In the genomic region with DNA sequence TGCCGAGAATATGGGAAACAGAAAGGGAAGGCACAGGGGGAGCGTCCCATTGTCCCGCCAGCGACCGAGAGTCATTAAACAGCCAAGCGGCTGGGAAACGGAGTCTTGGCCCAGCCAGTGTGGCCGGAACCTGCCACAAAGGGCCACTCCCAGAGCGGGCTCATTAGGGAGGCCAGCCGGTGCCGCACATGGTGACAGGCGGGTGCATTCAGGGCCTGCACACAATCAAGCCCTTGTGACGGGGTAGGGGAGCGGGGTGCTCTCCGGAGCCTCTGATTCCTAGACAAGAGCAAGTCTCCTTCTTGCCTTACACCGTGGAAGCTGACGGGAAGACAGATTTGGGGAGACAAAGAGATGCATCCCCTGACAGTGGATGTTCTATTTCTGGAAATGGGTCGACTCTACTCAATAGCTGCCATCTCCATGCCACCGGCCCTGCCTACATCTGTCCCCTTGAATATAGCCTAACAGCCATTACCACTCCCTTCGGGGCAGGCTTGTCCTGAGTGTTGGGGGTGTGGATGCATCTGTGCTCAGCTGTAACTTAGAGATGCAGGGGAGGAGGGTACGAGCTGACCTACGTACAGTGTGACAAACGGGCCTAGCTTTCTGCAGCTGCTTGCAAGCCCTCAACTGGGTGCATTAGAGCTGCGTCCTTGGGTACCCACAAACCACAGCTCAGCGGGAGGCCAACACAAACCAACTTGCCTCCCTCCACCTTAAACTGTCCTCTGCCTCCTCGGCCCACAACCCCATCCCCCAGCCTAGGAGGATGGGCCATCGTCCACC, we compare ENCODE assay signal across 8 mouse cellular contexts. TPM values are rescaled to one million over a fixed set of nuclear protein-coding genes. Genes with fewer than 3 reads are reported as not detected.
A peak's percentile ranks its signal among the peaks of the same experiment; 100 is the strongest.
DNase-seq lines count a peak whose midpoint lies in the region; ATAC-seq and TF ChIP-seq lines count a peak whose summit lies in the region.

No protein-coding gene starts in this region.

- ATAC-seq in midbrain, embryonic 14.5 days (ENCODE audit: low FRiP score, low TSS enrichment) = peak; percentile 77; the same call in 1 of the 2 replicates

- WGBS in heart, embryonic 10.5 days = 33% methylated on average over 27 of the region's 27 CpGs
- 4% methylated on average over 27 of the region's 27 CpGs for WGBS in midbrain, embryonic 14.5 days
- 70% methylated on average over 27 of the region's 27 CpGs for WGBS in thymus, adult 2 months

- peak; percentile 31 for DNase-seq in gastrocnemius, adult 18-20 months (ENCODE audit: low spot score)
- no peak for DNase-seq in gastrocnemius, adult 8-10 months (ENCODE audit: low spot score in 2 of 2)
- peak; percentile 59 for DNase-seq in cerebellum, postnatal 14 days
- DNase-seq in heart, embryonic 10.5 days (ENCODE audit: low spot score) = no peak
- peak; percentile 55 for DNase-seq in kidney, postnatal 10 days
- DNase-seq in midbrain, embryonic 14.5 days = peak; percentile 79
- no peak for DNase-seq in natural killer cell, adult 2 months (ENCODE audit: low spot score in 2 of 2)
- no peak for DNase-seq in thymus, adult 2 months

- no peaks in the 10 kb centered on the region for H3K9me3 ChIP-seq in heart, embryonic 10.5 days
- no peaks in the 10 kb centered on the region for H3K9me3 ChIP-seq in midbrain, embryonic 14.5 days (ENCODE audit: control insufficient read depth, low read length)

- peaks cover 97% of the 10 kb centered on the region for H3K4me1 ChIP-seq in heart, embryonic 10.5 days
- peaks cover 68% of the 10 kb centered on the region for H3K4me1 ChIP-seq in midbrain, embryonic 14.5 days (ENCODE audit: control insufficient read depth, insufficient read depth, low read length)
- peaks cover 13% of the 10 kb centered on the region for H3K4me1 ChIP-seq in thymus, adult 2 months (replicated peaks; ENCODE audit: control insufficient read depth, insufficient read depth, low read length)

- no peaks in the 10 kb centered on the region for H3K36me3 ChIP-seq in heart, embryonic 10.5 days
- H3K36me3 ChIP-seq in midbrain, embryonic 14.5 days (ENCODE audit: control insufficient read depth, insufficient read depth, low read length) = no peaks in the 10 kb centered on the region
- no peaks in the 10 kb centered on the region for H3K36me3 ChIP-seq in thymus, adult 2 months (ENCODE audit: control insufficient read depth, insufficient read depth, low read length)

- no peak for TF ChIP-seq CTCF in thymus, adult 2 months (IDR thresholded peaks at IDR 0.05; ENCODE audit: borderline replicate concordance, control insufficient read depth, extremely low read depth, insufficient read depth, low read length, poor library complexity)

- H3K4me2 ChIP-seq in midbrain, embryonic 14.5 days (ENCODE audit: low read length) = peak overlapping the region; percentile 60

- TF ChIP-seq POLR2A in thymus, adult 2 months (IDR thresholded peaks at IDR 0.05; ENCODE audit: control insufficient read depth, extremely low read depth, insufficient read depth, low read length, poor library complexity) = no peak

- peak overlapping the region; percentile 25 for H3K4me3 ChIP-seq in heart, embryonic 10.5 days
- H3K4me3 ChIP-seq in midbrain, embryonic 14.5 days (replicated peaks; ENCODE audit: low read depth, low read length) = peak overlapping the region; percentile 14; the same call in 1 of the 2 replicates
- no peak overlapping the region for H3K4me3 ChIP-seq in thymus, adult 2 months (ENCODE audit: control insufficient read depth, insufficient read depth, low read length)

- peak overlapping the region; percentile 64 for H3K9ac ChIP-seq in midbrain, embryonic 14.5 days (replicated peaks; ENCODE audit: low read length)

- H3K27ac ChIP-seq in heart, embryonic 10.5 days = peak overlapping the region; percentile 73
- peak overlapping the region; percentile 86 for H3K27ac ChIP-seq in midbrain, embryonic 14.5 days (replicated peaks; ENCODE audit: low read depth, low read length)
- H3K27ac ChIP-seq in thymus, adult 2 months (ENCODE audit: control insufficient read depth, insufficient read depth, low read length) = no peak overlapping the region

- no peaks in the 10 kb centered on the region for H3K27me3 ChIP-seq in heart, embryonic 10.5 days (ENCODE audit: insufficient read depth, poor library complexity, severe bottlenecking)
- H3K27me3 ChIP-seq in midbrain, embryonic 14.5 days (ENCODE audit: control insufficient read depth, insufficient read depth, low read length) = no peaks in the 10 kb centered on the region
- no peaks in the 10 kb centered on the region for H3K27me3 ChIP-seq in thymus, adult 2 months (ENCODE audit: control insufficient read depth, insufficient read depth, low read length)

RNA-seq across cellular contexts. Expression of gene Ccdc85c, which starts 9.2 kb away (rescaled TPM):
- total RNA-seq in gastrocnemius, adult 18-20 months (2021) = 10 to 100 TPM; 39.4 to 42.6 TPM
- 10 to 100 TPM; 41.1 to 49.4 (median 43.5) TPM for total RNA-seq in gastrocnemius, adult 8-10 months (2022)
- 5.7 and 6.7 TPM in 2 replicates for polyA plus RNA-seq in heart, embryonic 10.5 days (2016; fragmentation: Nextera tagmentation; extraction: Ambion mirVana)
- 20.9 and 22.3 TPM in 2 replicates for polyA plus RNA-seq in midbrain, embryonic 14.5 days (2014; fragmentation: Nextera tagmentation; extraction: Ambion mirVana)
- polyA plus RNA-seq in thymus, adult 2 months (2012; rRNA removed) = 26.1 and 35.2 TPM in 2 replicates

RNA-seq across cellular contexts. Expression of gene Hhipl1, which starts 40.0 kb away (rescaled TPM):
- total RNA-seq in gastrocnemius, adult 18-20 months (2021) = 1 to 10 TPM; 1.1 to 1.2 TPM
- total RNA-seq in gastrocnemius, adult 8-10 months (2022) = under 1 TPM; 0.44 to 0.74 (median 0.69) TPM
- 0.28 and 0.64 TPM in 2 replicates for polyA plus RNA-seq in heart, embryonic 10.5 days (2016; fragmentation: Nextera tagmentation; extraction: Ambion mirVana)
- polyA plus RNA-seq in midbrain, embryonic 14.5 days (2014; fragmentation: Nextera tagmentation; extraction: Ambion mirVana) = 1.3 and 1.6 TPM in 2 replicates
- 0.33 and 0.54 TPM in 2 replicates for polyA plus RNA-seq in thymus, adult 2 months (2012; rRNA removed)

Comparison
In these comparisons a context has a peak if more than half of its experiments do, and no peak if none do; other contexts are left out.
1. DNase-seq: peak in gastrocnemius, adult 18-20 months (single experiment), cerebellum, postnatal 14 days (2 of 2), kidney, postnatal 10 days (single experiment) and midbrain, embryonic 14.5 days (single experiment); none in gastrocnemius, adult 8-10 months (0 of 2), heart, embryonic 10.5 days (single experiment), natural killer cell, adult 2 months (0 of 2) and thymus, adult 2 months (single experiment).